Mouse (Mus musculus): ENCODE results near the gene Gm28635. TPM values are rescaled to one million over a fixed set of nuclear protein-coding genes. Genes with fewer than 3 reads are reported as not detected.

Gene Gm28635
- total and polyA plus RNA-seq, 2 experiments from 2014 or later, result not detected

DNA sequence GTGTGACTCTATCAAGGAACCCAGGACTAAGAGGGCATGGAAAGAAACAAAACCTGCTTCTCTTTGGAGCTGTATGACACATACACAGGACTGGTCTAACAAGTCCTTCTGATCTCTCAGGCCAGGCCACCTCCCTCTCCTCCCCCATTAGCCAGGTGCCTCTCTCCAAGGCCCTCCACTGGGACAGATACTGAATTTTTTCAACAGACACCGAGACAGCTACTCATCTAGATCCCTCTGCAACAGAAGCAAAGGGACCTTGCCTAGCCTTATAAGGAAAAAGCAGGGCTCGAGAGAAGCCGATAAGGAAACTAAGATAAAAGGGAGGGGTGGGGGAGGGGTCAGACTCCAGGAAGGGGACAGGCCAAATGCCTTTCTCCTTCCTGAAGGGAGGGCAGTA is 44.8 kb downstream of the Gm28635 start:
- H3K9me3 ChIP-seq (ENCODE audit: low read length), result no peaks in the 10 kb centered on the region
- H3K27me3 ChIP-seq (ENCODE audit: insufficient read depth, low read length), result no peaks in the 10 kb centered on the region
- H3K4me1 ChIP-seq (ENCODE audit: insufficient read depth, low read length), result peaks cover 33% of the 10 kb centered on the region
- peak overlapping the region; percentile 16; the same call in 1 of the 2 replicates for H3K27ac ChIP-seq
- no peak for TF ChIP-seq CTCF (IDR thresholded peaks at IDR 0.05; ENCODE audit: low read depth)
- H3K36me3 ChIP-seq (ENCODE audit: insufficient read depth, low read length), result no peaks in the 10 kb centered on the region
- DNase-seq (ENCODE audit: low spot score) (no peak), ATAC-seq (no peak)
- H3K4me2 ChIP-seq (ENCODE audit: low read depth, low read length), result no peak overlapping the region
- H3K4me3 ChIP-seq (ENCODE audit: low read length), result no peak overlapping the region
- 18% methylated on average over 3 of the region's 3 CpGs for WGBS
- no peak overlapping the region for H3K9ac ChIP-seq (replicated peaks; ENCODE audit: low read length)

DNA sequence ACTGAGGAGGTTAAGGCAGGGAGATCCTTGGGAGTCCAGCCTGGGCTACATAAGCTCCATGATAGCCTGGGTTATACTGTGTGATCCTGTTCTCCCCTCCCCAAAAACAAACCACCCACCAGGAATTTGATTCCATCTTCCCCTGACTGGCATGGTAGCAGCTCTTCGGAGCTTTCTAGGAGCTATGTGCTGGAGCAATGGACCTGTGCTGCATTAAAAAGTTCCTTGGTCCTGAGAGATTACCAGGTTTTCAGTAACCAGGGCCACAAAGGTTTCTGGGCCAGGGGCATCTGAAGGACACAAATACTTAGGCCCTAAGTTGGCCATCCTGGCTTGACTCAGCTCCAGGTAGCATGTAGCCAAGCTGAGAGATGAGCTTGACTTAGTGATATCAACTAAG is 45.8 kb downstream of the Gm28635 start:
- Histone ChIP-seq H3K27ac (no peak overlapping the region), H3K27me3 (ENCODE audit: insufficient read depth, low read length) (no peaks in the 10 kb centered on the region), H3K36me3 (ENCODE audit: insufficient read depth, low read length) (no peaks in the 10 kb centered on the region), H3K9ac (replicated peaks; ENCODE audit: low read length) (no peak overlapping the region), H3K4me3 (ENCODE audit: low read length) (no peak overlapping the region), H3K9me3 (ENCODE audit: low read length) (no peaks in the 10 kb centered on the region), H3K4me2 (ENCODE audit: low read depth, low read length) (no peak overlapping the region), H3K4me1 (ENCODE audit: insufficient read depth, low read length) (peaks cover 28% of the 10 kb centered on the region)
- DNase-seq (ENCODE audit: low spot score) (no peak), ATAC-seq (no peak)
- WGBS, result 88% methylated on average over 1 of the region's 1 CpGs
- TF ChIP-seq CTCF (IDR thresholded peaks at IDR 0.05; ENCODE audit: low read depth), result no peak

DNA sequence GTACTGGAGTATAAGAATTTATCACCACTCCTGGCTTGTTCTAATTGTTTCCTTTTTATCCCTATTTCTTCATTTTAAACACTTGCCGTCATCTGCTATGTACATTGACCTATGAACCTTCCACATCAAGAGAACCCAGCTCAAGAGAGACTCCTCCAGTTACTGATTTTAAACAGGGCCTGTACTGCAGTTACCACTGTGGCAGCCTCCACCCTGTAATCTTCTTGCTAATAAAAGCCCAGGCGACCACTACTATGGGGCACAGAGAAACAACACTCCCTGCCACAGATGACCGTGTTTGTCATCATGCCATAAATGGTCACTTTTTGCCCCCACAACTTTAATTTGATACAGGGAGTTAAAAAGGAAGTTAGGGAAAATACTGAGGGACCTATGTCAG is 50.8 kb downstream of the Gm28635 start:
- Histone ChIP-seq H3K9me3 (ENCODE audit: low read length) (no peaks in the 10 kb centered on the region), H3K9ac (replicated peaks; ENCODE audit: low read length) (no peak overlapping the region), H3K4me1 (ENCODE audit: insufficient read depth, low read length) (no peaks in the 10 kb centered on the region), H3K4me2 (ENCODE audit: low read depth, low read length) (no peak overlapping the region), H3K27ac (no peak overlapping the region), H3K4me3 (ENCODE audit: low read length) (no peak overlapping the region), H3K27me3 (ENCODE audit: insufficient read depth, low read length) (no peaks in the 10 kb centered on the region), H3K36me3 (ENCODE audit: insufficient read depth, low read length) (peaks cover 5% of the 10 kb centered on the region; the same call in 1 of the 2 replicates)
- TF ChIP-seq CTCF (IDR thresholded peaks at IDR 0.05; ENCODE audit: low read depth), result no peak
- ATAC-seq (no peak), DNase-seq (ENCODE audit: low spot score) (no peak)
- 72% methylated on average over 3 of the region's 3 CpGs for WGBS

DNA sequence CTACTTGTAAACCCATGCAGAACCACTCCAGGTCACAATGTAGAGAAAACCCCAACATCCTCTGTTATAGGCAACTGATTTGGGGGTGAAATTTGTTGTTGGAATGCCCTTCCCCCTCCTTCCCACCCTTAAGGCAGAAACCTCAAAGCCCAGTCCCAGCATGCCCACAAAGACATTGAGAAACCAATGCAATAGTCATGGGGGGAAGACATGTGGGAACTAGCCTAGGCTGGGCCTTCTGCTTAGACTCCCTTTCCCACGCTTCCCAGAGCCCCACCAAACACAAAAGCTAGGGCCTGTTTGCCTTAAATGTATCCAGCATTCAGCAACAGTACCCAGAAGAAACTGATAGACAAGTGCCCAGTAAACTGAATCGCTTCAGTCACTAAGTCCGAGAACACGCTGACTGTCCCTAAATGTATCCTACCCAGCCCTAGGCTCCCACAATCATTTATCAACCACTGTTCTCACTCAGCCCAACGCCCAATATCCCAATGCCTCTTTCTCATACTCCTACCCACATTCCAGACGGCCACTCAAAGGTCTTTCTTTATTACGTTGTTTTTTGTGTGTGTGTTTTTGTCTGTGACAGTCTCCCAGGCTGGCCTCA is 51.4 kb downstream of the Gm28635 start:
- peaks cover 7% of the 10 kb centered on the region; the same call in 1 of the 2 replicates for H3K36me3 ChIP-seq (ENCODE audit: insufficient read depth, low read length)
- no peak overlapping the region for H3K4me2 ChIP-seq (ENCODE audit: low read depth, low read length)
- H3K9ac ChIP-seq (replicated peaks; ENCODE audit: low read length), result no peak overlapping the region
- TF ChIP-seq CTCF (IDR thresholded peaks at IDR 0.05; ENCODE audit: low read depth), result no peak
- DNase-seq (ENCODE audit: low spot score) (no peak), ATAC-seq (no peak)
- no peak overlapping the region for H3K27ac ChIP-seq
- no peaks in the 10 kb centered on the region for H3K9me3 ChIP-seq (ENCODE audit: low read length)
- H3K4me1 ChIP-seq (ENCODE audit: insufficient read depth, low read length), result no peaks in the 10 kb centered on the region
- no peaks in the 10 kb centered on the region for H3K27me3 ChIP-seq (ENCODE audit: insufficient read depth, low read length)
- H3K4me3 ChIP-seq (ENCODE audit: low read length), result no peak overlapping the region
- WGBS, result 77% methylated on average over 7 of the region's 7 CpGs

DNA sequence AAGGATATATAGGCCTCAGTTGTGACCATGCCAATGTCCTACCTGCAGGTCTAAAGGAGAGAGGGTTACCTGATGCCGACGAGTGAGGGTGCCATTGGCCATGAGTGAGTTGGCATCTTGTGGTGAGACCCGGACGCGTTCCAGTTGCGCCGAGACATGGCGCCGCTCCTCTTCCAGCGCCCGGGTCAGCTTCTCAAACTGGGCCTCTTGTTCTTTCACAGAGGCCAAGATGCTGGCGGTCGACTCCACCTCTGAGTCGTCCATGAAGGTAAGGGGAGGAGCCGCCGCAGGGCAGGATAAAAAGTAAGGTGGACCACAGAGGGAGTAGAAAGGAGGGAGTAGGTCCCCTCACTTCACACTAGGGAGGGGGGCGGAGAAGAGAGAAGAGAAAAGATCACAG is 53.6 kb downstream of the Gm28635 start:
- Histone ChIP-seq H3K4me1 (ENCODE audit: insufficient read depth, low read length) (no peaks in the 10 kb centered on the region), H3K36me3 (ENCODE audit: insufficient read depth, low read length) (peaks cover 23% of the 10 kb centered on the region), H3K9ac (replicated peaks; ENCODE audit: low read length) (no peak overlapping the region), H3K4me3 (ENCODE audit: low read length) (no peak overlapping the region), H3K27ac (no peak overlapping the region), H3K9me3 (ENCODE audit: low read length) (no peaks in the 10 kb centered on the region), H3K27me3 (ENCODE audit: insufficient read depth, low read length) (no peaks in the 10 kb centered on the region), H3K4me2 (ENCODE audit: low read depth, low read length) (no peak overlapping the region)
- WGBS, result 95% methylated on average over 17 of the region's 17 CpGs
- no peak for TF ChIP-seq CTCF (IDR thresholded peaks at IDR 0.05; ENCODE audit: low read depth)
- no peak for DNase-seq (ENCODE audit: low spot score)
- no peak for ATAC-seq

DNA sequence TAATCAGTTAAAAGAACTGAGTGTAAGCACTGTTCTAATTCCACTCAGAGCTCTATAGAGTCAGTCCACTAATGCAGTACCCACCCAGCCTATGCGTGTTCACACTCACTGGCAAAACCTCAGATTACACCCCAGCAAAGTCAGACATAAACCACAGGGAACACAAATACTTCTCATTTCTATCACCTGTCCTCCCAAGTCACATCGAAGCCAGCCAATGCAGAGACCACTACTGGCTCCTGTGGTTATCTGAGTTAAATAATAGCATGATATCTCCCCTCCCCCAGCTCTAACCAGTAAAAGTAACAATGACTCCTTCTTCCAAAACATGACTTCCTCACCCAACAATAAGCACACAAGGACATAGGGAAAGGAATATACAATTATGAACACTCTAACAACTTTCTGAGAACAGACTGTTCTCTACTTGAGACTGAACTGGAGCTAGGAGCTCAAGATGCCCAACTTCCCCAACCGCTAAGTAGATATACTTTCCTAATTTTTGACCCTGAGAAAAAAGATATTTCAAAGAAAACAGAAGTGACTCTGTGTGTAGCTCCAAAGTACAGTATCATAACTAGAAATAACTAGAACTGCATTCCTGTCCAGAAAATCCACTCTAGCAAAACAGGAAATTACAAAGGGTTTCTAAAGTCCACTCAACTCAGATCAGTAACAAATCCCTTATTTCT is 54.3 kb downstream of the Gm28635 start:
- no peak for TF ChIP-seq CTCF (IDR thresholded peaks at IDR 0.05; ENCODE audit: low read depth)
- no peak for DNase-seq (ENCODE audit: low spot score)

DNA sequence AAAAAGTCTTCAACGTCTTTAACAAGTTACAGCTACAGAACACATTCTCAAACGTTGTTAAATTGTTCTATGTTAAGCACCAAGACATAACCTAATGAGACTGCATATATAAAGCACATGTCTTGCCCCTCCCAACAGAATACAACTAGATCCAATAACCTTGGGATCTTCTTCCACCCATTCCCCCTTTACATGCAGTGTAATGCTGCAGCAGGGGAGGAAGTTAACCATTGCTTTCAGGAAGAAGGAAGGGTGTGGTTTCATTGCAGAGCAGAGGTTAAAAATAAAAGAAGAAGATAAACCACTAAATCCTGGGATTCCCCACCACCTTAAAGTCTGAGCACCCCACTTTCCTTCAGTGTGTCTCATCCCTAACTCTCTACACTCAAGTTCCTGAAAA is 55.2 kb downstream of the Gm28635 start:
- no peak for TF ChIP-seq CTCF (IDR thresholded peaks at IDR 0.05; ENCODE audit: low read depth)
- H3K9me3 ChIP-seq (ENCODE audit: low read length), result no peaks in the 10 kb centered on the region
- no peaks in the 10 kb centered on the region for H3K4me1 ChIP-seq (ENCODE audit: insufficient read depth, low read length)
- DNase-seq (ENCODE audit: low spot score), result no peak
- H3K36me3 ChIP-seq (ENCODE audit: insufficient read depth, low read length), result peaks cover 23% of the 10 kb centered on the region
- no peaks in the 10 kb centered on the region for H3K27me3 ChIP-seq (ENCODE audit: insufficient read depth, low read length)
- H3K27ac ChIP-seq, result no peak overlapping the region
- 84% methylated on average over 2 of the region's 2 CpGs for WGBS
- H3K4me3 ChIP-seq (ENCODE audit: low read length), result no peak overlapping the region
- H3K4me2 ChIP-seq (ENCODE audit: low read depth, low read length), result no peak overlapping the region
- ATAC-seq, result no peak
- H3K9ac ChIP-seq (replicated peaks; ENCODE audit: low read length), result no peak overlapping the region

More for the DNA sequence above, 54.3 kb downstream of the Gm28635 start:
- H3K4me3 ChIP-seq (ENCODE audit: low read length), result no peak overlapping the region
- WGBS, result 89% methylated on average over 3 of the region's 3 CpGs
- no peak overlapping the region for H3K9ac ChIP-seq (replicated peaks; ENCODE audit: low read length)
- no peaks in the 10 kb centered on the region for H3K27me3 ChIP-seq (ENCODE audit: insufficient read depth, low read length)
- no peaks in the 10 kb centered on the region for H3K9me3 ChIP-seq (ENCODE audit: low read length)
- H3K36me3 ChIP-seq (ENCODE audit: insufficient read depth, low read length), result peaks cover 23% of the 10 kb centered on the region
- no peak for ATAC-seq
- H3K27ac ChIP-seq, result no peak overlapping the region
- H3K4me2 ChIP-seq (ENCODE audit: low read depth, low read length), result no peak overlapping the region
- H3K4me1 ChIP-seq (ENCODE audit: insufficient read depth, low read length), result no peaks in the 10 kb centered on the region

Measured in hindbrain, postnatal 0 days (tissue).